Mouse (Mus musculus): ENCODE measurements around the gene Dclre1b.

DNA sequence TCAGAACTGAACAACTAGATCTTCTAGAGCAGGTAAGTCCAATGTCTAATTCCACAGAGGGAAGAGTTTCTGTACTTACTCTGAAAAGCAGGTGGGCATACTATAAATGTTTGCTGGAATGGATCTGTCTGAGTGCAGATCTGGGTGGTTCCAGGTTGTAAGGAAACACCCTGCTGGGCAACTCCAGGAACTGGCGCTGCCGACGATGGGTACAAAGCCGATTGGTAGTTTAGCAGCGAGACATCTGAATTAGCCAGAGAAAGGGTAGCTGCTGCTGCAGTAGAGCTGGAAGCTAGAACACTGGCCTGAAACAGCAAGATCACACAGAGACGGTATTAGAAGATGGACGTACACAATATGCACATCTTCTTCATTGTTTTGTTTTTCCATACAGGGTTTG is 50.8 kb downstream of the Dclre1b start:
- TF ChIP-seq POLR2A (IDR thresholded peaks at IDR 0.05; ENCODE audit: insufficient read length, low read depth), result no peak
- no peak for TF ChIP-seq MYOD1 (IDR thresholded peaks at IDR 0.05; ENCODE audit: control insufficient read depth in 1 of 3, insufficient read length in 2 of 3, low read depth in 2 of 3)
- TF ChIP-seq CEBPB (IDR thresholded peaks at IDR 0.05; ENCODE audit: insufficient read depth, poor library complexity, severe bottlenecking), result no peak
- TF ChIP-seq REST (IDR thresholded peaks at IDR 0.05; ENCODE audit: insufficient read depth, insufficient read length), result no peak

Measured in myocyte (in vitro differentiated cells).